Mouse (Mus musculus): ENCODE measurements around the gene Ppp1ca. TPM values are rescaled to one million over a fixed set of nuclear protein-coding genes. Genes with fewer than 3 reads are reported as not detected.
A peak's percentile ranks its signal among the peaks of the same experiment; 100 is the strongest.

Gene Ppp1ca
- polyA plus RNA-seq, 1 experiment from 2014 or later = 664 TPM

DNA sequence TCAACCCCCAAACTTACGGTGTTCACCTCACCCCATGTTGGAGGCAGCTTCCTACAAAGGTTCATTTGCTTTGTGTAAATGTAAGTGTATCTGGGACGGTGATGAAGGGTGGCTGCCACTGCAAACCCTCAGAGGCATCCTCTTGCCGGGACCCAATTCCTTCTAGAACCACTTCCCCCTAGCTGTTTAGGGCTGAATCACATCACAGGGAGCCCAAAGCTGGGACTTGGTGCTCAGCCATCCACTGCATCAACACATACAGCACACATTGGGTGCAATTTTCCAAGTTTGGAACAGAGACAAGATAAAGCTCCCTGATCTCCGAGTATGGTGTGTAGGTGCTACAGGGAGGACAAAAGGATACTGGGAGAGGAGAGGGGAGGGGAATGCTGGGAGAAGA is 13.0 kb downstream of the Ppp1ca start:
- no peak overlapping the region for H3K27ac ChIP-seq
- no peaks in the 10 kb centered on the region for H3K9me3 ChIP-seq (replicated peaks)
- 60% methylated on average over 4 of the region's 4 CpGs for WGBS
- H3K4me3 ChIP-seq = no peak overlapping the region
- H3K27me3 ChIP-seq = peaks cover 24% of the 10 kb centered on the region
- H3K4me2 ChIP-seq = no peak overlapping the region
- H3K9ac ChIP-seq = no peak overlapping the region
- H3K36me3 ChIP-seq (ENCODE audit: poor library complexity, severe bottlenecking) = 0 out of 2 replicates have a peak, but pooled peaks cover 4% of the 10 kb centered on the region
- ATAC-seq = no peak
- H3K4me1 ChIP-seq = peaks cover 23% of the 10 kb centered on the region

DNA sequence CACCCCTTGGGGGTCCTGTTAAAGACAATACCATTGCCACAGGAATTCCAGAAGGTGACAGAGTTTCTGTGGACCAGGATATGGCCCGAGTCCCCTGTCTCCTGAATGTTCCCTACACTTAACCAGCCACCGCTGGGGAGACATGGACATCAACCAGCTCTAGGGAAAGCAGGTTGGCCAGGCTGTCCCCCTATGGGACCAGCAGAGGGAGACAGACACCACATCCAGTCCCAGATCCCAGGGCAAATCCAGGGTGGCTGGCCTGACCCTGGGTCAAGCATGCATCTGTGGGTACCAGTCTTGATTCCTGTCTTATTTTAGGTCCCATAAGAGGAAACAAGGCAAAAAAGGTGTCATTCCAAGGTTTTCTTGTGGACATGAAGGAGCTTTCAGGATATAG is 15.1 kb downstream of the Ppp1ca start:
- Histone ChIP-seq H3K4me1 (peaks cover 7% of the 10 kb centered on the region), H3K27me3 (peaks cover 35% of the 10 kb centered on the region), H3K4me3 (no peak overlapping the region), H3K4me2 (no peak overlapping the region), H3K9ac (no peak overlapping the region), H3K36me3 (ENCODE audit: poor library complexity, severe bottlenecking) (no peaks in the 10 kb centered on the region), H3K9me3 (replicated peaks) (no peaks in the 10 kb centered on the region), H3K27ac (no peak overlapping the region)
- 10% methylated on average over 2 of the region's 2 CpGs for WGBS
- peak; percentile 60; the same call in 1 of the 2 replicates for ATAC-seq

DNA sequence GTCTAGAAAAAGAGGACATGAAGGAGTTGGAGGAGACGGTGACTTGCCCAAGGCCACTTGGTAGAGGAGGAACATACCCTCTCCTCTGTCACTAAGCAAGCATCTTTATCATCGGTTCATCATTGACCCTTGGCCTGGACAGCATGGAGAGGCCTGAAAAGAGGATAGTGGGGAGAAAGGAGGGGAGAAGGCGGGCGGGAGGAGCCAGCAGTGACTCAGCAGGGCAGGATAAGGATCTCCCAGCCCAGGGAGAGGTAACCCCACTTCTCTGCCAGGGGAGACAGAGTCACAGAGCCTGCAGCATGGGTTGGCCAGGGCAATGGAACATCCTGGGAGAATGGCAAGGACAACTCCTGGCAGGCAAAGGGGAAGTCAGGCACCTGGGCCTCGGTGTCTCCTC is 16.7 kb downstream of the Ppp1ca start:
- Histone ChIP-seq H3K27me3 (peaks cover 45% of the 10 kb centered on the region), H3K4me1 (peaks cover 16% of the 10 kb centered on the region)
- WGBS = 82% methylated on average over 5 of the region's 5 CpGs

DNA sequence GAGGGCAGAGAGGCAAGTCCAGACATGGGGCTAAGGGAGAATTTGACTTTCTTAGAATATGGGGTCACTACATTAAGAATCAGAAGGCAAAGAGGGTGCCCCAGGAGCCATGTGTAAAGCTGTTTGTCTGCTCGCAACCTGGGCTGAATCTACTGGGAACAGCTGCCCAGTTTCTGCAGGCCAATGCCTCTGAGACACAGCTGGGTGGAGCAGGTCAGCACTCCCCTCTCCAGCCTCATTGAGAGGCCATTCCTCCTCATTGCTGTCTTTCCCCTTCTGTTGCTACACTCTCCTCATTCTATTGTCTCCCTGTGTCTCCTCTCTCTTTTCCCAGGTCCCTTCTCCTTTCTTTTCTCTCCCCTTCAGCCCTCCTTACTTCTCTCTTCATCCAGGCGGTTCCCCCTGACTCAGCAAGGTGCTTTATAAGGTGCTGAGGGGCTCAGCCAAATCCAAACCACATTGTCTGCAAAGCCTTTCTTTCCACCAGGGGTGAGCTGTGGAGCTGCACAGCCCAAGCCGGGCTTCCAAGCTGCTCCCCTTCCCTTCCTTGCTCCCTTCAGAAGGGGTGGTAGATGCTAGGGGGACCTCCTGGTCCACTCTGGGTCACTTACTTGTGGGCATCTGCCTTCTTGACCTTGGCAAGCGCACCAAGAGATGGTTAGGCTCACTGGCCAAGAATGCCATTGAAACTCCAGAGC is 20.2 kb downstream of the Ppp1ca start:
- WGBS = 17% methylated on average over 4 of the region's 4 CpGs
- H3K9me3 ChIP-seq (replicated peaks) = no peaks in the 10 kb centered on the region

More for the DNA sequence above, 16.7 kb downstream of the Ppp1ca start:
- H3K36me3 ChIP-seq (ENCODE audit: poor library complexity, severe bottlenecking) = no peaks in the 10 kb centered on the region
- no peaks in the 10 kb centered on the region for H3K9me3 ChIP-seq (replicated peaks)
- no peak overlapping the region for H3K4me3 ChIP-seq
- H3K27ac ChIP-seq = no peak overlapping the region
- no peak overlapping the region for H3K9ac ChIP-seq
- H3K4me2 ChIP-seq = no peak overlapping the region
- ATAC-seq = no peak

DNA sequence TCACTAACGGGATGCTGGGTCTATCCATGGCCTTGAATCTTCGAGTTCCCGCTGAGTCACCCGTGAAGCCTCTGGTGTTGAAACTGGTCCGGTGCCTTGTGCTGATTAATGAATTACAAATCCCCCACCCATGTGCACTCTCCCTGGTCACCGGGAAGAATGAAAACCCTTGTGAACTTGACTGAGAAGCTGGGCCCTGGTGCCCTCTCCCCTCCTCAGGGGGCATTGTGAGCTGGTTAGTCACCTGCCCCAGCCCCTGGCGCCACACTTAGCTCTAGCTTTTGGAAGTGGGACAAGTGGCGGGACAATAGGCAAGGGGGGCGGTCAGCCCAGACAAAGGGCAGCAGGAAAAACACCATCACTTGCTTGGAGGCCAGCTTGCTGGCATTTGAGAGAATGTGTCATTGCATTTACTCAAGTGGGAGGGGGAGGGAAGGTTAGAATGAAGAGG is 21.7 kb downstream of the Ppp1ca start:
- Histone ChIP-seq H3K36me3 (ENCODE audit: poor library complexity, severe bottlenecking) (no peaks in the 10 kb centered on the region), H3K4me3 (peak overlapping the region; percentile 59; the same call in 1 of the 2 replicates), H3K27me3 (peaks cover 62% of the 10 kb centered on the region), H3K9ac (peak overlapping the region; percentile 77; the same call in 1 of the 2 replicates), H3K9me3 (replicated peaks) (no peaks in the 10 kb centered on the region), H3K4me2 (peak overlapping the region; percentile 99), H3K4me1 (peaks cover 43% of the 10 kb centered on the region), H3K27ac (no peak overlapping the region)
- 7% methylated on average over 9 of the region's 9 CpGs for WGBS
- ATAC-seq = no peak

More for the DNA sequence above, 20.2 kb downstream of the Ppp1ca start:
- H3K4me3 ChIP-seq = no peak overlapping the region
- H3K4me2 ChIP-seq = no peak overlapping the region
- peaks cover 57% of the 10 kb centered on the region for H3K27me3 ChIP-seq
- no peak for ATAC-seq
- no peak overlapping the region for H3K9ac ChIP-seq
- H3K4me1 ChIP-seq = peaks cover 40% of the 10 kb centered on the region
- H3K27ac ChIP-seq = no peak overlapping the region
- H3K36me3 ChIP-seq (ENCODE audit: poor library complexity, severe bottlenecking) = no peaks in the 10 kb centered on the region

DNA sequence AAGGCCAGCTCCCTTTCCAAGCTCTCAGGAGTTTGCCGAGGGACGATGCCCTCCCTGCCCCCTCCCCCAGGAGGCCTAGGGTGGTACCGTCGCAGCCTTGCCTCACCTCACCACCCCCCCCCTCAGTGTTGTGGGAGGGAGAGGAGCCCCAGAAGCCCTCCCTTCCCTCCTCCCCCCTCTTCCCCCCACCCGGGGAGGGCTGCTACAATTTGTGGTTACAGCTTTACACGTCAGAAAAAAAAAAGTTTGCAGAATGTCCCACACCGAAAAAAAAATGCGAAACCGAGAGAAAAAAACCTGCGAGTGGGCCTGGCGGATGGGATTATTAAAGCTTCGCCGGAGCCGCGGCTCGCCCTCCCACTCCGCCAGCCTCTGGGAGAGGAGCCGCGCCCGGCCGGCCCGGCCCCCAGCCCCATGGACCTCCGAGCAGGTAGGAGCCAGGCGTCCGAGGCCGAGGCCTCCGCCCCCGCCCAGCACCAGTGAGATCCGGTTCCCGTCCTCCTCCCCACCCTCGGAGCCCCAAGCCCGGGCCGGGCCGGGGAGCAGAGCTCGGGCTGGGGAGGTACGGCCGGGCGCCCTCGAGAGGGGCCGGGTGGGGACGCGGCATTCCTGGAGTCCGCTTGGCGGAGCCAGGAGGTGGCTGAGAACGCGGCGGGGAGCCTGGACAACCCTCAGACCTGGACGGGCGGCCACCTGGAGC is 22.4 kb downstream of the Ppp1ca start, which contains the start of the genes Clcf1 and AC109138.7:
TSS of gene Clcf1 (plus strand) at position 168 of the 700 bp plus-strand sequence.
TSS of gene AC109138.7 (plus strand) at position 287 of the 700 bp plus-strand sequence.
- ATAC-seq = peak; percentile 60; the same call in 1 of the 2 replicates
- under 1% methylated on average over 44 of the region's 49 CpGs for WGBS
- peak within 1 kb of the TSS; percentile 59 for H3K4me3 ChIP-seq
- H3K4me2 ChIP-seq = peak within 1 kb of the TSS; percentile 99
- H3K9me3 ChIP-seq (replicated peaks) = no peaks in the 10 kb centered on the region
- H3K4me1 ChIP-seq = peaks cover 43% of the 10 kb centered on the region
- H3K9ac ChIP-seq = peak within 1 kb of the TSS; percentile 77
- H3K27ac ChIP-seq = no peak within 1 kb of the TSS
- no peaks in the 10 kb centered on the region for H3K36me3 ChIP-seq (ENCODE audit: poor library complexity, severe bottlenecking)
- H3K27me3 ChIP-seq = peaks cover 62% of the 10 kb centered on the region

DNA sequence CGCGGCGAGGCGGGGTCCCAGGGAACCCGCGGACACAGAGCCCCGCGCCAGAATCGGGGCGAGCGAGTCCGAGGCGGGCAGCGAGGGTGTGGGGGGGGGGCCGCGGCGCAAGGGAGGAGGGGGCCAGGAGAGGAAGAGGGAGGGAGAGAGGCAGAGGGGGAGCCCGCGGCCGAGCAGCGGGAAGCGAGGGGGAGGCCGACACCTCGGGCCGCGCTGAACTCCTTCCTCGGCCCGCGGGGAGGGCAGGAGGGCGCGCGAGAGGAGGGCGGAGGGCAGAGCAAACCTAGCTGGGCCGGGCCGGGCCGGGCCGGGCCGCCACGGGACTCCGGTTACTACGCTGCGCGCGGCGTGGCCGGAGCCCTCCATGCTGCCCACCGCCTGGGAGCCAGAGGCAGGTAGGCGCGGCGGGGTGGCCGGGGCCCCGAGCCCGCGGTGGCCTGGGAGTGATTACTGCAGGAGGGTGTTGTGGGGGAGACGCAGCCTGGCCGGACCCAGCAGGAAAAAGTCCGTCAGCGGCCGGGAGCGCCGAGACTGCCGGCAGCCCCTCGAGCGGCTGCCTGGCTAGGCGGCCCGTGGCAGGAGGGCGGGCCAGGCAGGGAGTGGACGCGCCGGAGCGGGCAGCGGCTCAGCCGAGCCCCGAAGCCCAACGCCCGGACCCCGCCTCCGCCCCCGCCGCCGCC is 23.0 kb downstream of the Ppp1ca start:
- Histone ChIP-seq H3K27ac (no peak overlapping the region), H3K9me3 (replicated peaks) (no peaks in the 10 kb centered on the region), H3K4me1 (peaks cover 44% of the 10 kb centered on the region), H3K36me3 (ENCODE audit: poor library complexity, severe bottlenecking) (no peaks in the 10 kb centered on the region), H3K9ac (peak overlapping the region; percentile 77), H3K4me3 (peak overlapping the region; percentile 59), H3K27me3 (peaks cover 62% of the 10 kb centered on the region), H3K4me2 (peak overlapping the region; percentile 99)
- WGBS = under 1% methylated on average over 42 of the region's 81 CpGs
- ATAC-seq = peak; percentile 27; the same call in 1 of the 2 replicates

DNA sequence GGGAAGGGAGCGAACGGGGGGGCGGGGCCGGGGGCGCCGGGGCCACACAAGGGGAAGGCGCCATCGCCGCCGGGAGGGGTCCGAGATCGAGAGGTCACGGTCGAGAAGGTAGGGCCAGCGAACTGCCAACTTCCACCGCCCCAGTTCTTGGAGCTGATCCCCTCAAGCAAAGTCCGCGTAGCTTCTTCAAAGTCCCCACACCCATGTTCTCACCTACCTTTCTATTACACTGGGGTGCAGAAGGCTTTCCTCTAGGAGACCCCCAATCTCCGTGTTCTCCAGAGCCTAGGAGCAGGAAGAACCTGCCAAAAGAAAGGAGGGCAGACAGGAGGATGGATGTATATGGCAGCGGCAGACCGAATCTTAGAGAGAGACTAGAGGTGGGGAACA is 23.6 kb downstream of the Ppp1ca start:
- Histone ChIP-seq H3K9ac (peak overlapping the region; percentile 77), H3K4me2 (peak overlapping the region; percentile 99), H3K27me3 (peaks cover 62% of the 10 kb centered on the region), H3K36me3 (ENCODE audit: poor library complexity, severe bottlenecking) (no peaks in the 10 kb centered on the region), H3K4me1 (peaks cover 49% of the 10 kb centered on the region), H3K27ac (no peak overlapping the region), H3K9me3 (replicated peaks) (no peaks in the 10 kb centered on the region), H3K4me3 (peak overlapping the region; percentile 59)
- no peak for ATAC-seq
- 1% methylated on average over 13 of the region's 21 CpGs for WGBS

DNA sequence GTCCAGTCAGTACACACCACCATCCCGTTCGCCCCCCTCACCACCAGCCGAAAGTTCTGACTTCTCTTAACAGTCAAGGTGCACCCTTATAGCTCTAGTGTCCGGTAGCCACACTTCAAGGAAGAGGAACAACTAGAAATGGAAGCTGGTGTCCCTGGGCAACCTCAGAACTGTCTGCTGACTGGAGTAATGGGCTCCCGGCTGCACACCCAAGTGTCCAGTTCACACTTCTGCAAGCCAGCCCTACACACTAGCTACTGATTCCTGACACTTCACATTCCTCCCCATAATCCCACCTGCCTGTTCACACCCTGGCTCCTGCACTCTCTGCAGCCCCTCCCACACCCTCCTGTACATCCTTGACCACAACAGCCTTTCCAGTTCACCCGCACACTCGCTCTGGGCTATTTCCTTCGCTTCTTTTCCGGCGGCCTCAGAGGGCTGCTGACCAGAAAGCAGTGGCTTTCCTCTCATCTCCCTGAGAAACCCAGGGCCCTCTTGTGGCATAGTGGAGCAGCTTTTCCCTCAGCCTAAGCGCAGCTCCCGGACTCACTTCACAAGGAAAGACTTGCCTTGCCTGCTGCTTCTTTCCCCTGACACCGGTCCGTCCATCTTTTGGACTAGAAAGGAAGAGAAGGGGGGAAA is 24.3 kb downstream of the Ppp1ca start:
- Histone ChIP-seq H3K9ac (no peak overlapping the region), H3K4me3 (no peak overlapping the region), H3K27ac (no peak overlapping the region), H3K4me1 (peaks cover 56% of the 10 kb centered on the region), H3K36me3 (ENCODE audit: poor library complexity, severe bottlenecking) (no peaks in the 10 kb centered on the region), H3K27me3 (peaks cover 59% of the 10 kb centered on the region), H3K9me3 (replicated peaks) (no peaks in the 10 kb centered on the region), H3K4me2 (no peak overlapping the region; the same call in 1 of the 2 replicates)
- 24% methylated on average over 14 of the region's 14 CpGs for WGBS
- ATAC-seq = no peak

DNA sequence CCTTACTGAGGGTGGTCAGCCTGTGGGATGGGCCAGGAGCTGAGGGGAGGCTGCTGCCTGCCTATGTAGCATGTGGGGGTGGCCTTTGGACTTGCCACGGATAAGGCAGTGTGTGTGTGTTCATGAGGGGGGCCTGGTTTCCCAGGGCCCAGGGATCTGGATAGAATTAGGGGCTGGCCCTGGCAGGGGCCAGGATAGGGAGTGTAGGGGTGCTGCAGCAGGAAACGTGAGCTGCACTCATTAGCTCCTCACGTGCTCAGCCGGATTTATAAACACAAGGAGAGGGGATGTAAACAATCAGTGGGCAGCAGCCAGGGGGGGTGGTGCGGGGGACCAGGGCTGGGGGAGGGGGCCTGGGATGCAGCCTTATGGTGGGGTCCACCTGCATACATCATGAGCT is 25.3 kb downstream of the Ppp1ca start:
- Histone ChIP-seq H3K9me3 (replicated peaks) (no peaks in the 10 kb centered on the region), H3K27ac (no peak overlapping the region), H3K4me2 (no peak overlapping the region), H3K4me1 (peaks cover 57% of the 10 kb centered on the region), H3K9ac (no peak overlapping the region), H3K36me3 (ENCODE audit: poor library complexity, severe bottlenecking) (no peaks in the 10 kb centered on the region), H3K27me3 (peaks cover 50% of the 10 kb centered on the region), H3K4me3 (no peak overlapping the region)
- 5% methylated on average over 5 of the region's 5 CpGs for WGBS
- ATAC-seq = no peak

DNA sequence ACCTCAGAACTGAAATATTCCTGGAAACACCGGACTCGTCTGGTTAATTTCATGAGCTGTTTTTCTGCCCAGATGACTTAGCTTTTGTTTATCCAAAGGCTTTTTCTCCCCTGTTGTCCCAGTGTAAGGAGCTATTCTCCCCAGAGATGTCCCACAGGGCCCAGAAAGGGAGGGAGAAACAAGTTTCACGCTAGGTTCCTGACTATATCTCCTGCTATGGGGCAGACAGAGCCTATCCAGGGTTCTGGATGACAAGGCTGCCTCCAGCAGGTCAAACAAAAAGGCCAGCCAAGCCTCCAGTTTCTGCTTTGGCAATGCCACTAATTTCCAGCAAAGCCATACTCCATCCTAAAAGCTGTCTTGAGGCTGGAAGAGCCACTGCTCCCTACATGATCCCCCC is 26.0 kb downstream of the Ppp1ca start:
- Histone ChIP-seq H3K27me3 (peaks cover 45% of the 10 kb centered on the region), H3K9ac (no peak overlapping the region), H3K36me3 (ENCODE audit: poor library complexity, severe bottlenecking) (no peaks in the 10 kb centered on the region), H3K9me3 (replicated peaks) (no peaks in the 10 kb centered on the region), H3K4me1 (peaks cover 51% of the 10 kb centered on the region), H3K27ac (no peak overlapping the region), H3K4me2 (no peak overlapping the region), H3K4me3 (no peak overlapping the region)
- 34% methylated on average over 3 of the region's 3 CpGs for WGBS
- no peak for ATAC-seq
